Mouse (Mus musculus) olfactory bulb, adult 2 months (tissue): ENCODE measurements at regions not wholly inside any gene's neighbourhood (a gene's known extent, or its start where the extent isn't known, plus 50 kb on each side); places are given as distances from the start of the nearest gene placed in this dataset.

ENCODE experiments used
- H3K27ac ChIP-seq: fragments of 200-500 bp; 2 replicates; pipeline ENCODE4 v1.5.1; 2012; ENCODE audit warnings: low read depth, low read length; ENCODE audit not compliant: insufficient read depth
- H3K4me1 ChIP-seq: fragments of 200-500 bp; 2 replicates; pipeline ENCODE4 v1.6.1; 2012; ENCODE audit warnings: low read length; ENCODE audit not compliant: control insufficient read depth, insufficient read depth
- H3K4me3 ChIP-seq: fragments of 200-500 bp; 2 replicates; pipeline ENCODE4 v1.5.1; 2012; ENCODE audit warnings: mild to moderate bottlenecking, low read depth, low read length, moderate library complexity; ENCODE audit not compliant: insufficient read depth
- CTCF ChIP-seq: fragments of 200-500 bp; IDR thresholded peaks from 2 replicates; pipeline ENCODE4 v1.5.1; 2012; ENCODE audit warnings: low read depth, mild to moderate bottlenecking, low read length, moderate library complexity; ENCODE audit not compliant: insufficient read depth
- POLR2A ChIP-seq: fragments of 200-500 bp; IDR thresholded peaks from 2 replicates; pipeline ENCODE4 v1.6.1; 2012; ENCODE audit warnings: mild to moderate bottlenecking, low read depth, low read length, moderate library complexity; ENCODE audit not compliant: insufficient read depth
- WGBS: fragments of 180-500 bp; shearing (Covaris S2); methylation state at CpG from one replicate; pipeline ENCODE4 v1.1.7; 2018; 5-methylcytosine and 5-hydroxymethylcytosine counted together

DNA sequence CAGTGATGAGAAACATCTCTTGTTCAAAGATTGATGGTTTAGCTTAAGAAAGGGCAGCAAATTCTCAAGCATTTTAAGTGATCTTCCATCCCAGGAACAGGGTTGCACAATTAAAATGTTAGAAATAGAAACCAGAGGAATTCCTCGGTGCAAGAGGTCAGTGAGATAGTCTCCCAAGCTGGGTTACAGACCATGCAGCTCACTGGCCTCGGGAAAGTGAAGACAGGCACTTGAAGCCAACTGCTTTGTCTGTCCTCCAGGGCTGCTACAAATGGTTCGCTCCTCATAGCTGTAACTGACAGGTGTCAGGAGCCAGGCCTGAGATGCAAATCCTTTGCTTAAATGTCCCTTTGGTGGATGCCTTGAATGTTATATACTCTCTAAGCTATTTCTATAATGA, 306.2 kb upstream of the Jag1 start:
- H3K4me1 ChIP-seq, result no peaks in the 10 kb centered on the region
- no peak overlapping the region for H3K4me3 ChIP-seq
- 81% methylated on average over 3 of the region's 3 CpGs for WGBS
- H3K27ac ChIP-seq, result no peak overlapping the region
- TF ChIP-seq CTCF (no peak), POLR2A (no peak)

DNA sequence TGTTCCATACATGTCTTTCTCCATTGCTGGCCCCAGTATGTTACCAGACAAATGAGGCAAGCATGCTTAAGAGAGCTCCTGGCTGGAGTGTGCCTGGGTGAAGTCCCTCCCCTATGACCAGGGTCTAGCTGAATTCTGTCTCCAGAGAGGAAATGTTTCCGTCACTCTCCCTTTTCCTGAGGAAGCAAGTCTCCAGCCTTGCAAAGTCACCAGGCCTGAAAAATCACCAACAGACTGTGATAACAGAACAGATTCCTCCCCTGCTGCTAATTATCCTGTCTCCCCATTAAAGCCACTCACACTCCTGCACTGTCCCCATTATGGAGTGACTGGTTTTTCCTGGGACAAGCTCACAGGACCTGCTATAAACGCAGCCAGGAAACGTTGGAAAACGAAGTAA, 303.2 kb upstream of the Jag1 start:
- no peak overlapping the region for H3K27ac ChIP-seq
- no peaks in the 10 kb centered on the region for H3K4me1 ChIP-seq
- WGBS, result 68% methylated on average over 4 of the region's 4 CpGs
- H3K4me3 ChIP-seq, result no peak overlapping the region
- TF ChIP-seq POLR2A (no peak), CTCF (no peak)

DNA sequence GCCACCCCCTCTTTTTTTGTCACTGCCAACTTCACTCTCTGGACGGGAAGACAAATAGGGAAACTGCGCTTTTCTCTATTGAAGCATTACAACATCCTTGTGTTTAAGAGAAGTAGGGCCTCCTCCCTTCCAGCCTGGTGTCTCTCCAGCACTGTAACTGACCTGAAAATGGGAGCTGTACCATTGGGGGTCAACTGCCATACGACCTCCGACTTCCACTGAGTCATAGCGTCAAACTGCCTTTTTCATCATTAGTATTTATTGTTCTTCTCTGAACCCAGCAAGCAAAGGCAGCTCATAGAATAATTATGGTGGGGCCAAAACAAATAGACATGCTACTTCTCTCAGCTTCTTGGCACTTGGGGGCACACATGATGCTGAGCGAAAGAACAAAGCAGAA, 301.2 kb upstream of the Jag1 start:
- WGBS, result 85% methylated on average over 6 of the region's 6 CpGs
- Histone ChIP-seq H3K27ac (no peak overlapping the region), H3K4me1 (no peaks in the 10 kb centered on the region)

DNA sequence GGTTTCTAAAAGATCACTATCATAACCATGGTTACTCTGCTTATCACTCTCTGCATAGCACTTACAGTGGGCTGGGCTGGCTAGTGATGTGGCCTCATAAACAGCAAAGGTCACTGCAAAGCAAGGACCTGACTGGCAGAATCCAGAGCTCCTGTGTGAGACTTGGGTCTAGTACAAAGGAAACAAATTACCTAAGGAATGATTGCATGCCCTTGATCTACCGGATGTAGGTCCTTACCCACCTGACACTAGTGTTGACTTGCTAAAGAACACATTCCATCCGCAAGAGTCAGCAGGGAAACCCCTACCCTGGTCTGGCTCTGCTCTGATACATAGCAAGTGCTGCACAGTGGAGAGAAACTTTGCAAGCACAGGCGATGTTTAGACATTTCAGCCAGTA, 297.0 kb upstream of the Jag1 start:
- Histone ChIP-seq H3K4me3 (no peak overlapping the region), H3K27ac (no peak overlapping the region), H3K4me1 (no peaks in the 10 kb centered on the region)
- TF ChIP-seq CTCF (no peak), POLR2A (no peak)
- WGBS, result 90% methylated on average over 3 of the region's 3 CpGs

More for the DNA sequence above, 301.2 kb upstream of the Jag1 start:
- H3K4me3 ChIP-seq, result no peak overlapping the region
- TF ChIP-seq CTCF (no peak), POLR2A (no peak)

DNA sequence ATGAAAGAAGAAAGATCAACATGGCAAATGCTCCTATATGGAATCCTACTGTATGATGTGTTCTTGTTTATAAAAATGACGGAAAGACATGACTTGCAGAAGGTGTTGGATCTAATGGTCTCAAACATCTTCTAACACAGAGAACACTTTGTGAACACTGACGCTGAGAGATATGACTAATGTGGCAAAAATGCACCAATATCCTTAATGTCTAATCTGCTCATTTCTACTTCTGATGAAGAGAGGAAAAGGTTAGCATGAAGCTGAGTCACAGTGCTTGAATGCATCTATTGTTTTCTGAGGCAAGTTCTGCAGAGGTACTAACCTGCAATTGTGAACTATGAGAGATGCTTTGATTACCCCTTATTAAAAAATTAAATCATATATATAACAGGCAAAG, 293.2 kb upstream of the Jag1 start:
- H3K4me3 ChIP-seq, result no peak overlapping the region
- TF ChIP-seq POLR2A, result no peak
- TF ChIP-seq CTCF, result no peak
- 95% methylated on average over 2 of the region's 2 CpGs for WGBS
- no peak overlapping the region for H3K27ac ChIP-seq
- no peaks in the 10 kb centered on the region for H3K4me1 ChIP-seq

DNA sequence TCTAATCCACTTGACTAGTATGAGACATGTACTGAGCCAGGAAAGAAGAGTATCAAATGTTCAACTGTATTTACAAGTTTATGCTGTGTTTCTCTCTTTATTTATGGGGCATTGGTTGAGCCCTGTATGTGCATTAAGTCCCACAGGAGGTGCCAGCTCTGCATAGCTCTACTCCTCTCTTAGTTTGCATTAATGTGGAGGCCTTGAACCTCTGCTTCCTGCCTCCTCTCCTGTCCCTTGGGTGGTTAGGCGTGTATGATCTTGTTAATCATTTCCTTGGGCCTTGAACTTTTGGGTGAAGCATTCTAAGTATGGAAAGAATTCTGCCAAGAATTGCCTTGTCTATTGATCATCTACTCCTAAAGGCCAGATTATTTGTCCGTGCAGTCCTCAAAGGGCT, 291.9 kb upstream of the Jag1 start:
- H3K4me1 ChIP-seq, result no peaks in the 10 kb centered on the region
- no peak for TF ChIP-seq CTCF
- TF ChIP-seq POLR2A, result no peak
- H3K4me3 ChIP-seq, result no peak overlapping the region
- WGBS, result 97% methylated on average over 2 of the region's 2 CpGs
- H3K27ac ChIP-seq, result no peak overlapping the region

DNA sequence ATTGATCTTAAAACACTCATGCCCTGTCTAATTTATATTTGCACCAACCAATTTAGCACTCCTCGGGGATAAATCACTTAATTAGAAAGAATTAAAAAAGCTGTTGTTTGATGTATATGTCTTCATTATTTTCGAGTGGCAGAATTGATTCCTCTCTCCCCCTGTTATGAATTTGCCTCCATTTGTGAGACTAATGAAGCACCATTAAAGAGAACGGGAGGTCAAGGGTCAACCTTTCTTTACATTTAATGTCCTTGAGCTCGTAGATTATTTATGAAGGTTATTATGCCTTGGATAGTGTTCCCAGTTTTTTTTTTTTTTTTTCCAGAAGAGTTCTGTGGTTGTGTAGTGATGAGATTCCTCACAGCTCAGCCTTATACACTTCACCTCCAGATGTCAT, 277.0 kb upstream of the Jag1 start:
- 64% methylated on average over 4 of the region's 4 CpGs for WGBS
- TF ChIP-seq CTCF (no peak), POLR2A (no peak)
- peaks cover 2% of the 10 kb centered on the region; the same call in 1 of the 2 replicates for H3K4me1 ChIP-seq
- no peak overlapping the region for H3K27ac ChIP-seq
- no peak overlapping the region for H3K4me3 ChIP-seq

DNA sequence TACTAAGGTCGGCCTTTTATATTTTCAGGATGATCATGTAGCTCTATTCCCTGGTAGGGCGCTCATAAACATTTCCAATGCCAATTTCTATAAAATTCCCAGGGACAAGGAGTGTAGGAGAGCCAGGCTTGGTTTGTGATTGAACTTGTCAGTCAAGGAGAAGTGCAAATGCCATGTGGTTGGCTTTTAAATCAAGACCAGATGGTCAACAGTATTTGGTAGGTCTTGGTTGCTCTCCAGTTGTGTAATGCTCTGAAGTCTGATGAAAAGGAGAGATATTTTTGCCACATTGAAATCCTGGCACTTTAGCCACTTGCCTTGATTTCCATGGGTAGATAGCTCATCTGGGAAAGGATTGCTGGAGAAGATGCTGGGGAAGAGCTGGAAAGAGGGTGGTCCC, 263.4 kb upstream of the Jag1 start:
- H3K4me1 ChIP-seq, result no peaks in the 10 kb centered on the region
- no peak for TF ChIP-seq POLR2A
- no peak for TF ChIP-seq CTCF
- H3K4me3 ChIP-seq, result no peak overlapping the region
- 95% methylated on average over 2 of the region's 2 CpGs for WGBS
- no peak overlapping the region for H3K27ac ChIP-seq

DNA sequence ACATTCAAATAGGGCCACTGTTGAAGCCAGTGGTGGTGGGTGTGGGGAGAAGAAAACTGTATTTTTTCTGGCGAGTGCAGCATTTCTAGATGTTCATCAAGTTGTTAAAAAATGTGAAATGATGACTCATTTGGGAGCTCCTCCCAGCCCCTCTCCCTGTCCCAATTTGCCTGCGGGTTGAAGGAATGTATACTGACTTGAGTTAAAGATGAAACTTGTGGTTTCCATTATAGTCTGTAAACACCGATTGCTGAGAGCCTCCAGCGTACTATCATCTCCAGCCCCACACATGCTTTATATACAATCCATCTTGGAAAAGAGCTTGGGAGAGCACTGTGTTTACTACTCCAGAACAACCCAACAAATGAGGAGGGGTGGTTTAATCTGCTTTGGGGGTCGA, 258.9 kb upstream of the Jag1 start:
- TF ChIP-seq POLR2A (no peak), CTCF (no peak)
- Histone ChIP-seq H3K4me3 (no peak overlapping the region), H3K4me1 (no peaks in the 10 kb centered on the region), H3K27ac (no peak overlapping the region)
- 83% methylated on average over 5 of the region's 5 CpGs for WGBS

DNA sequence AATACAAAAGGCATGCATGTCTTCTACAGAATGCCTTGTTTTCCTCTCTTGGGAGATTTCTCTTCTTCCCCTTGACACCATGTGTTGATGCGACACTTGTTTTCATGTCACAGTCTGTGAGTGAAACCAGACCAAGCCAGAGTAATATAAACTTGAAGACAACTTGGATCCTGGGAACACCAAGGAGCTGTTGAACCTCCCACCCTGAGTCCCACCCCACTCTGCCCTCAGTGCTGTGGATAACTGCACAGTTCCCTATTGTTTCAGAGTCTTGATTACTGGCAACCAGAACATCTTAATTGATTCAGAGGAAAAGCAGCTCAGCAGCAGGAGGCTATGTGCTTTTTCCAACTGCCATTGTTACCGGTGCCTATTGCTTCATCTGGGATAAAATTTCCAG, 254.6 kb upstream of the Jag1 start:
- Histone ChIP-seq H3K27ac (no peak overlapping the region), H3K4me1 (no peaks in the 10 kb centered on the region), H3K4me3 (no peak overlapping the region)
- WGBS, result 68% methylated on average over 2 of the region's 2 CpGs
- TF ChIP-seq POLR2A (no peak), CTCF (no peak)
